Mouse (Mus musculus) heart, adult 2 months (tissue): ENCODE measurements at regions not wholly inside any gene's neighbourhood (a gene's known extent, or its start where the extent isn't known, plus 50 kb on each side); places are given as distances from the start of the nearest gene placed in this dataset.

Source experiments
- CTCF ChIP-seq: fragments of 200-600 bp; IDR thresholded peaks from 2 replicates; pipeline ENCODE4 v1.8.1; 2022; ENCODE audit warnings: antibody characterized with exemption, mild to moderate bottlenecking, moderate library complexity
- EP300 ChIP-seq: fragments of 200-500 bp; IDR thresholded peaks from 2 replicates; pipeline ENCODE4 v1.6.1; 2011; ENCODE audit warnings: low read depth, low read length, control low read depth; ENCODE audit not compliant: insufficient read depth
- POLR2A ChIP-seq: fragments of 200-500 bp; IDR thresholded peaks from 2 replicates; pipeline ENCODE4 v1.6.1; 2011; ENCODE audit warnings: mild to moderate bottlenecking, low read depth, low read length, control low read depth; ENCODE audit not compliant: insufficient read depth

GRCm38 (mm10) chr12:15718827-15719226, 97.9 kb downstream of the Trib2 start:
- TF ChIP-seq CTCF, result no peak
- TF ChIP-seq EP300, result no peak
- TF ChIP-seq POLR2A, result no peak
